Mouse (Mus musculus): ENCODE data around the gene Ptchd3. TPM values are rescaled to one million over a fixed set of nuclear protein-coding genes. Genes with fewer than 3 reads are reported as not detected.

Gene Ptchd3
- not detected in 2 replicates for polyA plus RNA-seq (2015; fragmentation: Nextera tagmentation; extraction: Ambion mirVana)

DNA sequence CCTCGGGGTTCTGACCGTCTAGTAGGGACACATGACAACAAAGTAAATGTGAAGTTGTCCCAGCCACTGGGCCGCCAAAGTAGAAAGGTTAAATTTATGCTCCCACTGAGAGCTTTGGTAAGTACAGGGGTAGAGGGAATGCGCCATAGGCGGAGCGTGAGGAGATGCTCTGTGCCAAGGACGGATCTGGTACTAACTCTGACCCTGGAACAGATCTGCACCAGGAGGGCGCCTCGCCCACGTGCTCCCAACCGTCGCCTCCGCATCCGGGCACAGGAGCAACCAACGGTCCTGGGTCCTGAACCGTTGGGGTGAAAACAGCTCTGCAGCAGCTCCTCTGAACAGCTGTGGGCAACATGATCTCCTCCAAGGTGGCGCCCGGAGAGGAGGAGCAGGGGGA lies at the start of gene Ptchd3:
TSS of gene Ptchd3 (plus strand) at position 301 of the 400 bp plus-strand sequence.
- Histone ChIP-seq H3K4me3 (replicated peaks; ENCODE audit: low read length) (no peak within 1 kb of the TSS), H3K27me3 (ENCODE audit: control insufficient read depth, insufficient read depth, low read length) (peaks cover 8% of the 10 kb centered on the region; the same call in 1 of the 2 replicates), H3K4me2 (ENCODE audit: low read depth, low read length) (peak within 1 kb of the TSS; percentile 12; the same call in 1 of the 2 replicates), H3K36me3 (ENCODE audit: control insufficient read depth, insufficient read depth, low read length) (no peaks in the 10 kb centered on the region), H3K4me1 (ENCODE audit: control insufficient read depth, insufficient read depth, low read length) (no peaks in the 10 kb centered on the region), H3K9ac (ENCODE audit: low read length) (no peak within 1 kb of the TSS), H3K27ac (ENCODE audit: low read length) (no peak within 1 kb of the TSS), H3K9me3 (replicated peaks; ENCODE audit: control insufficient read depth, low read length) (no peaks in the 10 kb centered on the region)
- WGBS = 58% methylated on average over 18 of the region's 18 CpGs
- no peak for ATAC-seq (ENCODE audit: insufficient read depth, low FRiP score)

GRCm38 (mm10) chr11:121781831-121782230 lies 48.2 kb upstream of the Ptchd3 start:
- no peak overlapping the region for H3K27ac ChIP-seq (ENCODE audit: low read length)
- H3K4me3 ChIP-seq (replicated peaks; ENCODE audit: low read length) = no peak overlapping the region
- H3K9me3 ChIP-seq (replicated peaks; ENCODE audit: control insufficient read depth, low read length) = no peaks in the 10 kb centered on the region
- no peaks in the 10 kb centered on the region for H3K4me1 ChIP-seq (ENCODE audit: control insufficient read depth, insufficient read depth, low read length)
- no peaks in the 10 kb centered on the region for H3K27me3 ChIP-seq (ENCODE audit: control insufficient read depth, insufficient read depth, low read length)
- H3K4me2 ChIP-seq (ENCODE audit: low read depth, low read length) = no peak overlapping the region
- WGBS = 93% methylated on average over 1 of the region's 1 CpGs
- no peak overlapping the region for H3K9ac ChIP-seq (ENCODE audit: low read length)
- no peaks in the 10 kb centered on the region for H3K36me3 ChIP-seq (ENCODE audit: control insufficient read depth, insufficient read depth, low read length)
- ATAC-seq (ENCODE audit: insufficient read depth, low FRiP score) = no peak

DNA sequence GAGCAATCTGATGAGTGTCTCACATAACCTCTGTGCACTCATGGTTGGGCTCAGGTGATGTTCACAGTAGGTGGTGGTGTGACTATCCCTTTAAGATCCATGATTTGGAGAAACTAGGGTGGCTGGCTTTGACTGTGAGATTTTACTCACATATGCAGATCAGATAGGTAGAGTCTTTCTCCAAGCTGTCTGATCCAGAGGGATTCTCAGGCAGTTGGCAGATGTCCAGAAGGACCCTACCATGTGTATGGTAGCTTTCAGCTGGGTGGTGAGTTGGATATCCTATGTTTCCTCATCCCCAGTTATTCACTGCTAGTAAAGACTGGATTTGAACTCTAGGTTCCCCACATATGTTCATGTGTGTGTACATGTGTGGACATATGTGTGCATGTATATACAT lies 42.6 kb upstream of the Ptchd3 start:
- Histone ChIP-seq H3K36me3 (ENCODE audit: control insufficient read depth, insufficient read depth, low read length) (no peaks in the 10 kb centered on the region), H3K27ac (ENCODE audit: low read length) (no peak overlapping the region)

DNA sequence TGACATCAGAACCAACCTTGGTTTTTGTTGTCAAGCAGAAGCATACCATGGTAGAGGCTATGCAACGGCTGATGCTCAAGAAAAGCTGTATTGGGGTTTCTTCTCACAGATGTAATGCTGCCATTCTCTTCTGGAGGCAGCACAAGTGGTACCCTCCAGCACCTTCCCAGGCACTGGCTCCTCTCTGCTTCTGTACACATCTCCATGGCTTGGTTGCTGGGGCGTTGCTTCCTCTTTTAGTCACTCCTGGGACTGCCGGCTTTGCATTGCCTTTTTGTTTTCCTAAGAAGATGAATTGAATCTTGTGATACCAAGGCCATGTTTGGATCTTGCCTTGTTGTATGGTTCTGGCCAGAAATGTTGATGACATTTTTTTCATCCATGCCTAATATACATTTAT lies 40.5 kb upstream of the Ptchd3 start:
- Histone ChIP-seq H3K9ac (ENCODE audit: low read length) (no peak overlapping the region), H3K27me3 (ENCODE audit: control insufficient read depth, insufficient read depth, low read length) (no peaks in the 10 kb centered on the region), H3K9me3 (replicated peaks; ENCODE audit: control insufficient read depth, low read length) (no peaks in the 10 kb centered on the region), H3K4me3 (replicated peaks; ENCODE audit: low read length) (no peak overlapping the region), H3K36me3 (ENCODE audit: control insufficient read depth, insufficient read depth, low read length) (no peaks in the 10 kb centered on the region), H3K4me2 (ENCODE audit: low read depth, low read length) (no peak overlapping the region), H3K4me1 (ENCODE audit: control insufficient read depth, insufficient read depth, low read length) (peaks cover 19% of the 10 kb centered on the region), H3K27ac (ENCODE audit: low read length) (no peak overlapping the region)
- 73% methylated on average over 3 of the region's 3 CpGs for WGBS
- ATAC-seq (ENCODE audit: insufficient read depth, low FRiP score) = no peak

More for the DNA sequence above, 42.6 kb upstream of the Ptchd3 start:
- no peak overlapping the region for H3K9ac ChIP-seq (ENCODE audit: low read length)
- no peak for ATAC-seq (ENCODE audit: insufficient read depth, low FRiP score)
- H3K4me3 ChIP-seq (replicated peaks; ENCODE audit: low read length) = no peak overlapping the region
- peaks cover 11% of the 10 kb centered on the region; the same call in 1 of the 2 replicates for H3K4me1 ChIP-seq (ENCODE audit: control insufficient read depth, insufficient read depth, low read length)
- H3K4me2 ChIP-seq (ENCODE audit: low read depth, low read length) = no peak overlapping the region
- H3K27me3 ChIP-seq (ENCODE audit: control insufficient read depth, insufficient read depth, low read length) = no peaks in the 10 kb centered on the region
- no peaks in the 10 kb centered on the region for H3K9me3 ChIP-seq (replicated peaks; ENCODE audit: control insufficient read depth, low read length)

GRCm38 (mm10) chr11:121790671-121791094 lies 39.4 kb upstream of the Ptchd3 start:
- Histone ChIP-seq H3K9me3 (replicated peaks; ENCODE audit: control insufficient read depth, low read length) (no peaks in the 10 kb centered on the region), H3K4me2 (ENCODE audit: low read depth, low read length) (no peak overlapping the region), H3K9ac (ENCODE audit: low read length) (no peak overlapping the region), H3K4me3 (replicated peaks; ENCODE audit: low read length) (no peak overlapping the region), H3K36me3 (ENCODE audit: control insufficient read depth, insufficient read depth, low read length) (no peaks in the 10 kb centered on the region), H3K27ac (ENCODE audit: low read length) (no peak overlapping the region), H3K27me3 (ENCODE audit: control insufficient read depth, insufficient read depth, low read length) (no peaks in the 10 kb centered on the region), H3K4me1 (ENCODE audit: control insufficient read depth, insufficient read depth, low read length) (peaks cover 28% of the 10 kb centered on the region)
- WGBS = 72% methylated on average over 2 of the region's 2 CpGs
- ATAC-seq (ENCODE audit: insufficient read depth, low FRiP score) = no peak

DNA sequence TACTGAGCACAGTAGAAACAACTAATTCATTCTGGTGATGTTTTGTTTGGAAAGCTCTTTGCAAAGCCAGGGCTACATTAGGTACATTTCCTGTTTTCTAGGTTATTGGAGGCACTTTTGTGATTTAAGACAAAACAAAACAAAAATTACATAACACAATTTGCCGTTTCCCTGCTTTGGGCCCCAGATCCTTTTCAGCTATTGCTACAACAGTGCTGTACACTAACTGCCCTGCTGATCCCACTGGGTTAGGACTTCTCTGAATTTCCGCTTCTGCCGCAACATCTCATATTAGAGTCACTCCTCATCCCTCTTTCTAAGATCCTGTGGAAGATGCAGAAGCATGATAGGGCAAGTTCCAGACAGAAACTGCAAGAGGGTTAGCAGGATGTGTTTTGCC lies 38.6 kb upstream of the Ptchd3 start:
- Histone ChIP-seq H3K27ac (ENCODE audit: low read length) (no peak overlapping the region), H3K9ac (ENCODE audit: low read length) (no peak overlapping the region), H3K36me3 (ENCODE audit: control insufficient read depth, insufficient read depth, low read length) (no peaks in the 10 kb centered on the region), H3K4me3 (replicated peaks; ENCODE audit: low read length) (no peak overlapping the region), H3K9me3 (replicated peaks; ENCODE audit: control insufficient read depth, low read length) (no peaks in the 10 kb centered on the region), H3K4me2 (ENCODE audit: low read depth, low read length) (no peak overlapping the region), H3K27me3 (ENCODE audit: control insufficient read depth, insufficient read depth, low read length) (no peaks in the 10 kb centered on the region), H3K4me1 (ENCODE audit: control insufficient read depth, insufficient read depth, low read length) (peaks cover 31% of the 10 kb centered on the region)
- WGBS = 65% methylated on average over 3 of the region's 3 CpGs
- no peak for ATAC-seq (ENCODE audit: insufficient read depth, low FRiP score)

GRCm38 (mm10) chr11:121791991-121792390 lies 38.1 kb upstream of the Ptchd3 start:
- peaks cover 31% of the 10 kb centered on the region for H3K4me1 ChIP-seq (ENCODE audit: control insufficient read depth, insufficient read depth, low read length)
- H3K4me2 ChIP-seq (ENCODE audit: low read depth, low read length) = no peak overlapping the region
- no peak overlapping the region for H3K4me3 ChIP-seq (replicated peaks; ENCODE audit: low read length)
- H3K36me3 ChIP-seq (ENCODE audit: control insufficient read depth, insufficient read depth, low read length) = no peaks in the 10 kb centered on the region
- no peak overlapping the region for H3K27ac ChIP-seq (ENCODE audit: low read length)
- H3K27me3 ChIP-seq (ENCODE audit: control insufficient read depth, insufficient read depth, low read length) = no peaks in the 10 kb centered on the region
- no peak overlapping the region for H3K9ac ChIP-seq (ENCODE audit: low read length)
- no peaks in the 10 kb centered on the region for H3K9me3 ChIP-seq (replicated peaks; ENCODE audit: control insufficient read depth, low read length)
- no peak for ATAC-seq (ENCODE audit: insufficient read depth, low FRiP score)
- WGBS = 36% methylated on average over 1 of the region's 1 CpGs

DNA sequence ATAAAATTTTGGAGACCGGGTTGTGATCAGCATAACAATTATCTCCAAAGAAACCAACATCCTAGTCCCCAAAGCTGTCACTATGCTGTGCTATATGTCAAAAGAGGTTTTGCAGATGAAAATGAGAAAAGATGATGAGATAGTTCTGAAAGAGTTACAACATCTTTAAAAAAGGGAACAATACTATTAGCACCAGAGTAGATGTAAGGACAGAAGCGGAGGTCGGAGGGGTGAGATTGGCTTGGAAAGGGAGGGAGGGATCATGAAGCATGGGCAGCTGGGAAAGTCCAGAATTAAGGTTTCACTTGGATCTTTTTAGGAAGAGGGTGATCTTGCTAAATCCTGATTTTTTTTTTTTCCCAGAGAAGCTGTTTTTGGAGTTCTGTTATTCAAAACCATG lies 36.5 kb upstream of the Ptchd3 start:
- no peak overlapping the region for H3K27ac ChIP-seq (ENCODE audit: low read length)
- no peak overlapping the region for H3K4me3 ChIP-seq (replicated peaks; ENCODE audit: low read length)
- H3K27me3 ChIP-seq (ENCODE audit: control insufficient read depth, insufficient read depth, low read length) = no peaks in the 10 kb centered on the region
- WGBS = 85% methylated on average over 3 of the region's 3 CpGs
- H3K36me3 ChIP-seq (ENCODE audit: control insufficient read depth, insufficient read depth, low read length) = no peaks in the 10 kb centered on the region
- H3K9ac ChIP-seq (ENCODE audit: low read length) = no peak overlapping the region
- peaks cover 31% of the 10 kb centered on the region for H3K4me1 ChIP-seq (ENCODE audit: control insufficient read depth, insufficient read depth, low read length)
- H3K4me2 ChIP-seq (ENCODE audit: low read depth, low read length) = no peak overlapping the region
- ATAC-seq (ENCODE audit: insufficient read depth, low FRiP score) = no peak
- H3K9me3 ChIP-seq (replicated peaks; ENCODE audit: control insufficient read depth, low read length) = no peaks in the 10 kb centered on the region

DNA sequence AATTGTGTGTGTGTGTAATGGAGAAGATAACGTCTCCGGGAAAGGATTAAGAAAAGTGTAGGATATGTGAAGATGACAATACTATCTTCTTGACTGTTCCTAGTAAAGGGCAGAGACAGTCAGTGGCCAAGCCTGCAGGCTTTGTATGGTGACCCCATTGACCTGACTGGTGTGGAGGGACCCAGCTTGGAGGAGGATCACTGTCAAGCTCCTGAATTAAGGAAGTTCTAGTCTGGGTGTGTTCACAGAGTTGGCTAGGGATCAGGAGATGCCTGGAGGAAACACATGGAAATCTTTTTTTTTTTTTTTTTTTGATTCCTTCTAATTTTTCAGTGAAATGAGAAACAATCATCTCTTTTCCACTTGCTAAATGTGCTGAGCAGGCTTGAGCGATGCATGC lies 35.9 kb upstream of the Ptchd3 start:
- H3K4me2 ChIP-seq (ENCODE audit: low read depth, low read length) = no peak overlapping the region
- ATAC-seq (ENCODE audit: insufficient read depth, low FRiP score) = no peak
- no peaks in the 10 kb centered on the region for H3K36me3 ChIP-seq (ENCODE audit: control insufficient read depth, insufficient read depth, low read length)
- no peaks in the 10 kb centered on the region for H3K27me3 ChIP-seq (ENCODE audit: control insufficient read depth, insufficient read depth, low read length)
- peaks cover 31% of the 10 kb centered on the region for H3K4me1 ChIP-seq (ENCODE audit: control insufficient read depth, insufficient read depth, low read length)
- H3K4me3 ChIP-seq (replicated peaks; ENCODE audit: low read length) = no peak overlapping the region
- H3K27ac ChIP-seq (ENCODE audit: low read length) = peak overlapping the region; percentile 87
- WGBS = 42% methylated on average over 3 of the region's 3 CpGs
- no peaks in the 10 kb centered on the region for H3K9me3 ChIP-seq (replicated peaks; ENCODE audit: control insufficient read depth, low read length)
- H3K9ac ChIP-seq (ENCODE audit: low read length) = no peak overlapping the region
